20 mouse cellular contexts compared by ENCODE assay signal in genomic region chr1:127259669-127260068, GRCm38 (mm10). TPM values are rescaled to one million over a fixed set of nuclear protein-coding genes. Genes with fewer than 3 reads are reported as not detected.
DNase-seq lines count a peak whose midpoint lies in the region; ATAC-seq and TF ChIP-seq lines count a peak whose summit lies in the region.
"Had no signal": no experiment of that assay in that cellular context is flagged by ENCODE, and none has a peak within 500 bp of the region (broad histone marks: within the 10 kb centered on the region; RNA-seq: fewer than 3 reads in every experiment).

No protein-coding gene starts in this region.

- peaks cover 0 to 11% of the 10 kb centered on the region in 2 experiments; a peak in 2 of 4 replicates for H3K36me3 ChIP-seq in MEL (ENCODE audit: control insufficient read depth in 1 of 2, insufficient read depth in 2 of 2, low read length in 2 of 2)
- H3K36me3 ChIP-seq: embryonic facial prominence, embryonic 12.5 days; forebrain, embryonic 15.5 days had no signal

- peak; percentile 70 for DNase-seq in MEL (ENCODE audit: low read depth, low spot score)
- no peak for DNase-seq in spleen, postnatal 4 days (ENCODE audit: low spot score in 2 of 2)
- DNase-seq: adrenal gland, adult 2 months; adrenal gland, postnatal 10 days; adrenal gland, postnatal 25 days; B cell, adult 2 months; cerebellum, adult 11 months; cerebellum, adult 18-20 months; cerebellum, adult 8-10 months; cerebellum, adult 9-11 months; cerebellum, postnatal 14 days; cerebellum, postnatal 36 days; forebrain, postnatal 0 days had no signal

- H3K27ac ChIP-seq in MEL (ENCODE audit: control insufficient read depth, low read depth, low read length) = peak overlapping the region; percentile 9; the same call in 1 of the 2 replicates
- H3K27ac ChIP-seq: embryonic facial prominence, embryonic 10.5 days; embryonic facial prominence, embryonic 12.5 days; forebrain, embryonic 13.5 days; forebrain, embryonic 15.5 days had no signal

- TF ChIP-seq RAD21 in MEL (IDR thresholded peaks at IDR 0.05; ENCODE audit: low read depth, low read length) = no peak

- TF ChIP-seq POLR2A in MEL (IDR thresholded peaks at IDR 0.05; ENCODE audit: control insufficient read depth in 1 of 2, insufficient read depth in 1 of 2, low read depth in 1 of 2, low read length in 2 of 2, poor library complexity in 1 of 2) = no peak

- H3K79me2 ChIP-seq in MEL (ENCODE audit: control insufficient read depth, insufficient read depth, low read length, poor library complexity) = no peaks in the 10 kb centered on the region

- H3K4me1 ChIP-seq in MEL (ENCODE audit: control insufficient read depth in 1 of 2, insufficient read depth in 2 of 2, low read length in 2 of 2) = peaks cover 7 to 11% of the 10 kb centered on the region in 2 experiments
- H3K4me1 ChIP-seq: embryonic facial prominence, embryonic 12.5 days had no signal

- ATAC-seq in common myeloid progenitor, adult 5-6 weeks (replicated peaks; ENCODE audit: low read depth, poor library complexity, severe bottlenecking) = peak; percentile 50
- ATAC-seq in megakaryocyte-erythroid progenitor cell, adult 5-6 weeks (replicated peaks; ENCODE audit: low FRiP score, low TSS enrichment, poor library complexity, severe bottlenecking) = peak; percentile 67
- no peak for ATAC-seq in CD4-positive, CD25-positive, alpha-beta regulatory T cell, adult 4 months
- ATAC-seq: forebrain, embryonic 13.5 days; forebrain, embryonic 15.5 days; forebrain, postnatal 0 days had no signal

- no peaks in the 10 kb centered on the region for H3K9me3 ChIP-seq in MEL (replicated peaks; ENCODE audit: insufficient read depth, low read length)
- H3K9me3 ChIP-seq: embryonic facial prominence, embryonic 10.5 days; embryonic facial prominence, embryonic 12.5 days; forebrain, embryonic 15.5 days had no signal

- no peak for TF ChIP-seq CTCF in MEL (IDR thresholded peaks at IDR 0.05 in 2 of 3, conservative IDR thresholded peaks at IDR 0.05 in 1 of 3; ENCODE audit: control insufficient read depth in 1 of 3, insufficient read depth in 1 of 3, low read depth in 2 of 3, low read length in 3 of 3, poor library complexity in 1 of 3, severe bottlenecking in 1 of 3)

- no peaks in the 10 kb centered on the region for H3K27me3 ChIP-seq in MEL (ENCODE audit: control insufficient read depth in 1 of 2, insufficient read depth in 2 of 2, low read length in 2 of 2)
- H3K27me3 ChIP-seq: embryonic facial prominence, embryonic 12.5 days; forebrain, embryonic 13.5 days; forebrain, embryonic 15.5 days had no signal

- TF ChIP-seq EP300 in MEL (IDR thresholded peaks at IDR 0.05; ENCODE audit: low read depth in 1 of 2, low read length in 2 of 2) = peak; percentile 78 to 79

- H3K9ac ChIP-seq in MEL (ENCODE audit: control insufficient read depth, low read depth, low read length, poor library complexity, severe bottlenecking) = no peak overlapping the region
- H3K9ac ChIP-seq: embryonic facial prominence, embryonic 12.5 days; forebrain, embryonic 13.5 days; forebrain, embryonic 15.5 days; forebrain, postnatal 0 days had no signal

- H3K4me3 ChIP-seq in MEL (ENCODE audit: control insufficient read depth in 1 of 2, insufficient read depth in 1 of 2, low read depth in 2 of 2, low read length in 2 of 2) = no peak overlapping the region
- H3K4me3 ChIP-seq: embryonic facial prominence, embryonic 10.5 days; embryonic facial prominence, embryonic 12.5 days; forebrain, embryonic 13.5 days; forebrain, embryonic 15.5 days had no signal

TF ChIP-seq in MEL, 35 proteins besides CTCF, POLR2A, EP300 and RAD21:
- TF ChIP-seq MXI1 (IDR thresholded peaks at IDR 0.05; ENCODE audit: low read depth, low read length) = peak; percentile 56
- no peak for TF ChIP-seq ZKSCAN1 (IDR thresholded peaks at IDR 0.05; ENCODE audit: low read depth, low read length)
- peak; percentile 60; the same call in 1 of the 2 replicates for TF ChIP-seq ETS1 (IDR thresholded peaks at IDR 0.05; ENCODE audit: low read depth, low read length)
- TF ChIP-seq MAX (IDR thresholded peaks at IDR 0.05; ENCODE audit: low read length) = peak; percentile 45; the same call in 1 of the 2 replicates
- TF ChIP-seq TAL1 (IDR thresholded peaks at IDR 0.05; ENCODE audit: low read length) = 0 out of 2 replicates have a peak, but pooled peaks have one; percentile 18
- TF ChIP-seq POLR2AphosphoS2 (IDR thresholded peaks at IDR 0.05; ENCODE audit: low read length) = no peak
- no peak for TF ChIP-seq TBP (IDR thresholded peaks at IDR 0.05; ENCODE audit: low read depth, low read length)
- TF ChIP-seq ELF1 (IDR thresholded peaks at IDR 0.05; ENCODE audit: low read depth, low read length) = no peak
- TF ChIP-seq BHLHE40 (IDR thresholded peaks at IDR 0.05; ENCODE audit: borderline replicate concordance, low read depth, low read length) = no peak
- 0 out of 2 replicates have a peak, but pooled peaks have one; percentile 8 for TF ChIP-seq NELFE (IDR thresholded peaks at IDR 0.05; ENCODE audit: low read depth, low read length)
- TF ChIP-seq KAT2A (conservative IDR thresholded peaks at IDR 0.05; ENCODE audit: low read depth, low read length) = no peak
- TF ChIP-seq CHD1 (IDR thresholded peaks at IDR 0.05; ENCODE audit: low read depth, low read length) = no peak
- peak; percentile 66 for TF ChIP-seq SIN3A (IDR thresholded peaks at IDR 0.05; ENCODE audit: low read length)
- no peak for TF ChIP-seq GABPA (IDR thresholded peaks at IDR 0.05; ENCODE audit: low read depth, low read length)
- TF ChIP-seq USF2 (IDR thresholded peaks at IDR 0.05; ENCODE audit: borderline replicate concordance in 1 of 2, insufficient read depth in 1 of 2, low read depth in 1 of 2, low read length in 2 of 2) = no peak
- TF ChIP-seq CHD2 (IDR thresholded peaks at IDR 0.05; ENCODE audit: low read length) = no peak
- TF ChIP-seq UBTF (IDR thresholded peaks at IDR 0.05; ENCODE audit: borderline replicate concordance, insufficient read depth, low read depth, low read length) = no peak
- TF ChIP-seq RCOR1 (IDR thresholded peaks at IDR 0.05; ENCODE audit: low read depth, low read length) = peak; percentile 56; the same call in 1 of the 2 replicates
- TF ChIP-seq MYB (IDR thresholded peaks at IDR 0.05; ENCODE audit: low read depth, low read length) = no peak
- TF ChIP-seq JUND (IDR thresholded peaks at IDR 0.05; ENCODE audit: low read depth, low read length) = no peak
- TF ChIP-seq HCFC1 (IDR thresholded peaks at IDR 0.05; ENCODE audit: low read depth, low read length) = no peak
- no peak for TF ChIP-seq MEF2A (IDR thresholded peaks at IDR 0.05; ENCODE audit: extremely low read depth, insufficient replicate concordance, low read depth, low read length, poor library complexity, severe bottlenecking)
- TF ChIP-seq MAFK (IDR thresholded peaks at IDR 0.05; ENCODE audit: borderline replicate concordance, low read depth, low read length) = no peak
- TF ChIP-seq TCF12 (IDR thresholded peaks at IDR 0.05; ENCODE audit: low read depth, low read length) = peak; percentile 58
- TF ChIP-seq USF1 (IDR thresholded peaks at IDR 0.05; ENCODE audit: low read depth, low read length) = no peak
- no peak for TF ChIP-seq POLR2AphosphoS5 (IDR thresholded peaks at IDR 0.05; ENCODE audit: borderline replicate concordance, low read depth, low read length)
- TF ChIP-seq SMC3 (IDR thresholded peaks at IDR 0.05; ENCODE audit: low read depth, low read length) = no peak
- peak; percentile 81 for TF ChIP-seq GATA1 (IDR thresholded peaks at IDR 0.05; ENCODE audit: low read depth, low read length)
- TF ChIP-seq NRF1 (IDR thresholded peaks at IDR 0.05; ENCODE audit: insufficient read depth, low read depth, low read length, poor library complexity, severe bottlenecking) = no peak
- no peak for TF ChIP-seq E2F4 (IDR thresholded peaks at IDR 0.05; ENCODE audit: borderline replicate concordance, low read depth, low read length)
- TF ChIP-seq ZC3H11A (IDR thresholded peaks at IDR 0.05; ENCODE audit: low read depth, low read length) = no peak
- TF ChIP-seq ZNF384 (IDR thresholded peaks at IDR 0.05; ENCODE audit: low read depth, low read length) = no peak
- no peak; the same call in 1 of the 2 replicates for TF ChIP-seq MAZ (IDR thresholded peaks at IDR 0.05; ENCODE audit: low read depth, low read length)
- TF ChIP-seq MYC (IDR thresholded peaks at IDR 0.05; ENCODE audit: low read depth, low read length) = peak; percentile 60; the same call in 1 of the 2 replicates
- no peak for TF ChIP-seq ZMIZ1 (IDR thresholded peaks at IDR 0.05; ENCODE audit: low read depth, low read length)

RNA-seq across cellular contexts. Expression of gene Mgat5, which starts 54.9 kb away (rescaled TPM):
- 9.5 and 12.4 TPM in 2 replicates for total RNA-seq in MEL (2012; rRNA removed)
- polyA plus RNA-seq in MEL (2012; ENCODE audit: insufficient read depth in 1 of 2, insufficient read length in 2 of 2, low read depth in 1 of 2, low replicate concordance in 2 of 2, missing spikeins in 1 of 2) = 1 to 10 TPM in 1 of 2 experiments, not detected in 1; 6.9 TPM
- total RNA-seq in common myeloid progenitor, adult 5-6 weeks (2017) = 59.3 and 66.2 TPM in 2 replicates
- total RNA-seq in megakaryocyte-erythroid progenitor cell, adult 5-6 weeks (2014; fragmentation: Nextera tagmentation) = 18.9 and 23.8 TPM in 2 replicates
- total RNA-seq in megakaryocyte-erythroid progenitor cell, adult 5-6 weeks (2017) = 16.0 and 17.2 TPM in 2 replicates
- 10 to 100 TPM; 14.3 to 21.6 TPM for polyA plus RNA-seq in CD4-positive, CD25-positive, alpha-beta regulatory T cell, adult 4 months (2017; shearing (Covaris generic))
